8 mouse cellular contexts compared by ENCODE assay signal in genomic region chr7:62462229-62463006, GRCm38 (mm10). TPM values are rescaled to one million over a fixed set of nuclear protein-coding genes. Genes with fewer than 3 reads are reported as not detected.
DNase-seq lines count a peak whose midpoint lies in the region; ATAC-seq and TF ChIP-seq lines count a peak whose summit lies in the region.

No protein-coding gene starts in this region.

- H3K27ac ChIP-seq in heart, postnatal 0 days (ENCODE audit: low read depth), result no peak overlapping the region
- H3K27ac ChIP-seq in liver, embryonic 15.5 days (replicated peaks), result no peak overlapping the region

- no peak for TF ChIP-seq EP300 in heart, postnatal 0 days (IDR thresholded peaks at IDR 0.05; ENCODE audit: low read depth)

- peak overlapping the region; percentile 53; the same call in 1 of the 2 replicates for H3K4me3 ChIP-seq in heart, postnatal 0 days (ENCODE audit: low read depth, low read length)
- H3K4me3 ChIP-seq in liver, embryonic 15.5 days (replicated peaks), result peak overlapping the region; percentile 49; the same call in 1 of the 2 replicates

- H3K4me2 ChIP-seq in heart, postnatal 0 days (ENCODE audit: low read depth, low read length), result peak overlapping the region; percentile 69
- peak overlapping the region; percentile 67; the same call in 1 of the 2 replicates for H3K4me2 ChIP-seq in liver, embryonic 15.5 days

- ATAC-seq in heart, postnatal 0 days (ENCODE audit: insufficient read depth, low read depth), result no peak
- ATAC-seq in liver, embryonic 15.5 days (ENCODE audit: insufficient read depth), result no peak

- no peaks in the 10 kb centered on the region for H3K4me1 ChIP-seq in heart, postnatal 0 days (ENCODE audit: control insufficient read depth, insufficient read depth)
- no peaks in the 10 kb centered on the region for H3K4me1 ChIP-seq in liver, embryonic 15.5 days (replicated peaks)

- no peaks in the 10 kb centered on the region for H3K27me3 ChIP-seq in heart, postnatal 0 days (ENCODE audit: control insufficient read depth, insufficient read depth, low read length)
- peaks cover 12% of the 10 kb centered on the region; the same call in 1 of the 2 replicates for H3K27me3 ChIP-seq in liver, embryonic 15.5 days

- 24% methylated on average over 13 of the region's 13 CpGs for WGBS in heart, postnatal 0 days
- WGBS in liver, embryonic 15.5 days (ENCODE audit: insufficient replicate concordance), result 28% methylated on average over 13 of the region's 13 CpGs

- H3K36me3 ChIP-seq in heart, postnatal 0 days (replicated peaks; ENCODE audit: control insufficient read depth, insufficient read depth, low read length), result no peaks in the 10 kb centered on the region
- H3K36me3 ChIP-seq in liver, embryonic 15.5 days (replicated peaks), result no peaks in the 10 kb centered on the region

- TF ChIP-seq CTCF in heart, postnatal 0 days (IDR thresholded peaks at IDR 0.05; ENCODE audit: low read depth), result no peak

- intact Hi-C loops in gastrocnemius, postnatal 14 days (cut with DNase I; ENCODE audit: low total_unique reads), result no loop called here

- no peak overlapping the region for H3K9ac ChIP-seq in heart, postnatal 0 days (replicated peaks; ENCODE audit: low read depth, low read length)
- H3K9ac ChIP-seq in liver, embryonic 15.5 days, result no peak overlapping the region

- H3K9me3 ChIP-seq in heart, postnatal 0 days (replicated peaks; ENCODE audit: control insufficient read depth, low read length), result no peaks in the 10 kb centered on the region
- no peaks in the 10 kb centered on the region for H3K9me3 ChIP-seq in liver, embryonic 15.5 days (replicated peaks)

- DNase-seq in gastrocnemius, postnatal 14 days, result peak; percentile 21
- DNase-seq in gastrocnemius, adult 8-10 months (ENCODE audit: low spot score in 2 of 2), result no peak
- DNase-seq in embryo, embryonic 10 days (ENCODE audit: low spot score), result peak; percentile 60
- no peak for DNase-seq in heart, postnatal 0 days (ENCODE audit: low spot score)
- peak; percentile 3 for DNase-seq in yolk sac, embryonic 10.5 days (ENCODE audit: low spot score)
- no peak for DNase-seq in urinary bladder, adult 2 months (ENCODE audit: low spot score)
- no peak for DNase-seq in spleen, postnatal 36 days (ENCODE audit: low spot score in 2 of 2)

RNA-seq across cellular contexts. Expression of gene Peg12, which starts 1.9 kb away (rescaled TPM):
- total RNA-seq in gastrocnemius, postnatal 14 days (2021), result 1 to 10 TPM; 1.9 to 2.6 TPM
- total RNA-seq in gastrocnemius, adult 8-10 months (2022), result under 1 TPM; 0.11 to 0.31 (median 0.23) TPM
- total RNA-seq in heart, postnatal 0 days (2014; rRNA removed; ENCODE audit: low replicate concordance), result 2.1 and 4.3 TPM in 2 replicates
- 4.6 and 4.7 TPM in 2 replicates for polyA plus RNA-seq in heart, postnatal 0 days (2015; fragmentation: Nextera tagmentation; extraction: Ambion mirVana)
- polyA plus RNA-seq in liver, embryonic 15.5 days (2015; fragmentation: Nextera tagmentation; extraction: Ambion mirVana), result 1.6 and 1.7 TPM in 2 replicates
- polyA plus RNA-seq in urinary bladder, adult 2 months (2012; rRNA removed), result 1.2 and 1.6 TPM in 2 replicates

RNA-seq across cellular contexts. Expression of gene Mkrn3, which starts 42.5 kb away (rescaled TPM):
- under 1 TPM; 0.33 to 0.42 TPM for total RNA-seq in gastrocnemius, postnatal 14 days (2021)
- total RNA-seq in gastrocnemius, adult 8-10 months (2022), result under 1 TPM in 3 of 4 experiments, not detected in 1; 0.12 to 0.32 (median 0.25) TPM
- 0.88 and 8.1 TPM in 2 replicates for total RNA-seq in heart, postnatal 0 days (2014; rRNA removed; ENCODE audit: low replicate concordance)
- 1.4 TPM in 2 replicates for polyA plus RNA-seq in heart, postnatal 0 days (2015; fragmentation: Nextera tagmentation; extraction: Ambion mirVana)
- 0.31 and 0.48 TPM in 2 replicates for polyA plus RNA-seq in liver, embryonic 15.5 days (2015; fragmentation: Nextera tagmentation; extraction: Ambion mirVana)
- 2.7 and 3.3 TPM in 2 replicates for polyA plus RNA-seq in urinary bladder, adult 2 months (2012; rRNA removed)

Comparison
In these comparisons a context has a peak if more than half of its experiments do, and no peak if none do; other contexts are left out.
1. DNase-seq: peak in gastrocnemius, postnatal 14 days (single experiment), embryo, embryonic 10 days (single experiment) and yolk sac, embryonic 10.5 days (single experiment); none in gastrocnemius, adult 8-10 months (0 of 2), heart, postnatal 0 days (single experiment), urinary bladder, adult 2 months (single experiment) and spleen, postnatal 36 days (0 of 2).